Mouse (Mus musculus) olfactory bulb, adult 2 months (tissue): ENCODE measurements around the gene Necab3.

Experiments
- CTCF ChIP-seq: fragments of 200-500 bp; IDR thresholded peaks from 2 replicates; pipeline ENCODE4 v1.5.1; 2012; ENCODE audit warnings: low read depth, mild to moderate bottlenecking, low read length, moderate library complexity; ENCODE audit not compliant: insufficient read depth
- POLR2A ChIP-seq: fragments of 200-500 bp; IDR thresholded peaks from 2 replicates; pipeline ENCODE4 v1.6.1; 2012; ENCODE audit warnings: mild to moderate bottlenecking, low read depth, low read length, moderate library complexity; ENCODE audit not compliant: insufficient read depth

DNA sequence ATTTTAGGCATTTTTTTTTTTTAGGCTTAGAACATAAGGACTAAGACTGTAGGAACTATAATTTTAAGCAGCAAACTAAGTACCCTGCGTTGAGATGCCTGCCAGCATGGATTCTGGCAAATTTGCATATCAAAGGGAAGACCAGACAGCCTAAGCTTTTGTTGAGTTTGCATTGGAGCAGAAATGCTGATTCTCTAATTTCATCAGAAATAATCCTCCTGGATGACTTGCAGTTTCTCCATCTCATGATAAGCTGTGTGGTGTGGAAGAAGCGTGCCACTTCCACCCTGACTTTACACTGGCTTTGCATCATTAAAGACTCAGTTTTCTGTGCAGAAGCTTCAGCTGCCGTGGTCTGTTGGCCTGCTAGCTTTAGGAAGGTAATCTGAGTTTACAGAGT, 25.8 kb downstream of the Necab3 start:
- no peak for TF ChIP-seq POLR2A
- no peak for TF ChIP-seq CTCF
